Mouse (Mus musculus) forebrain, embryonic 12.5 days (tissue): ENCODE results near the gene Hsp90aa1. TPM values are rescaled to one million over a fixed set of nuclear protein-coding genes. Genes with fewer than 3 reads are reported as not detected.

Experiments
- ATAC-seq: fragments of 200-750 bp; cut with Nextera tagmentation; 2 replicates; pipeline ENCODE4 v1.8.0; 2017; ENCODE audit warnings: moderate TSS enrichment; ENCODE audit not compliant: low FRiP score
- H3K27ac ChIP-seq: fragments of 300-500 bp; sonication (generic); 2 replicates; pipeline ENCODE4 v1.5.1; 2016; ENCODE audit warnings: mild to moderate bottlenecking
- H3K27me3 ChIP-seq: fragments of 300-500 bp; sonication (generic); 2 replicates; pipeline ENCODE4 v1.6.1; 2016; ENCODE audit warnings: mild to moderate bottlenecking
- H3K36me3 ChIP-seq: fragments of 300-500 bp; sonication (generic); replicated peaks from 2 replicates; pipeline ENCODE4 v1.6.1; 2016; ENCODE audit warnings: mild to moderate bottlenecking
- H3K4me1 ChIP-seq: fragments of 300-500 bp; sonication (generic); 2 replicates; pipeline ENCODE4 v1.6.1; 2016
- H3K4me2 ChIP-seq: fragments of 300-500 bp; sonication (generic); 2 replicates; pipeline ENCODE4 v1.6.1; 2016; ENCODE audit warnings: mild to moderate bottlenecking, moderate library complexity
- H3K4me3 ChIP-seq: fragments of 300-500 bp; sonication (generic); replicated peaks from 2 replicates; pipeline ENCODE4 v1.5.1; 2016; ENCODE audit warnings: mild to moderate bottlenecking
- H3K9ac ChIP-seq: fragments of 300-500 bp; sonication (generic); 2 replicates; pipeline ENCODE4 v1.6.1; 2016; ENCODE audit warnings: mild to moderate bottlenecking
- H3K9me3 ChIP-seq: fragments of 300-500 bp; sonication (generic); 2 replicates; pipeline ENCODE4 v1.6.1; 2016
- WGBS: fragments of 180-500 bp; shearing (Covaris S2); methylation state at CpG from one replicate; pipeline ENCODE4 v1.1.7; 2016; 5-methylcytosine and 5-hydroxymethylcytosine counted together
- microRNA-seq: library from miRNA; unstranded; fragments of <30 nt; microRNA quantifications from one replicate; pipeline ENCODE4, GENCODE M21; 2017
- polyA plus RNA-seq: library from polyadenylated mRNA; unstranded; fragments of >200 nt; fragmentation: Nextera tagmentation; extraction: Ambion mirVana; gene quantifications from 2 replicates; pipeline ENCODE4 v1.2.1, GENCODE M21; 2016

The Hsp90aa1 gene
- polyA plus RNA-seq, 1 experiment from 2014 or later, result 1,281 TPM

DNA sequence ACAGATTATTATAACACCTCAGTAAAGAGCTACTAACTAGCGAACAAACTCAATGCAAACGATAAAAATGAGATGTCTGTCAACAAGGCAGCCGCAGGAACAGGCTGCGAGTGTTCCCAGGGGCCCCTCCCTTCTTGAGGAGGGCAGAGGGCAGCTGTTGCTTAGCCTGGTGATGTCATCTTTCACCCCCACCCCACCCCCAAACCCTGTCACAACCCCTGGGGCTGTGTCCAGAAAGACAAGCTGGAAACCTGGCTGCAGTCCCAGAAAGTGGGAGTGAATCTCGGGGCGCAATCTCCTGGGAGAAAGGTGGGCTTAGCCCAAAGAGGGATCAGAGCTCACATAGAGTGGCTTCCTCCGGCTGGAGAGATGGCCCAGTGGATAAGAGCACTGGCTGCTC is 21.3 kb downstream of the Hsp90aa1 start:
- Histone ChIP-seq H3K4me3 (no peak overlapping the region), H3K4me2 (no peak overlapping the region), H3K9ac (no peak overlapping the region), H3K4me1 (no peaks in the 10 kb centered on the region), H3K27ac (no peak overlapping the region), H3K9me3 (no peaks in the 10 kb centered on the region), H3K27me3 (no peaks in the 10 kb centered on the region), H3K36me3 (peaks cover 9% of the 10 kb centered on the region; the same call in 1 of the 2 replicates)
- WGBS, result 70% methylated on average over 7 of the region's 7 CpGs
- no peak for ATAC-seq

DNA sequence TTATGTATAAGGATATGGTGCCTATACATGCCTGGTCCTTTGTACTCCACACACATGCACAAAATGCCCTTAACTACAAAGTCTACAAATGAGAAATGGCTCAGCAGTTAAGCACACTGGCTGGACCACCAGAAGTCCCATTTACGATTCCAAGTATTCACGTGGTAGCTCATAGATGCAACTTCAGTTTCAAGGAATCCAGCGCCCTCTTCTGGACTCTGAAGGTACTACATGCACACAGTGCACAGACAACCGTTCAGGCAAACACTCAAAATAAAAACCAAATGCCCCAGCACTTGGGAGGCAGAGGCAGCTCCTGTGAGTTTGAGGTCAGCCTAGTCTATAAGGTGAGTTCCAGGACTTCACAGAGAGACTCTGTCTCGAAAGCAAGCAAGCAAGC is 28.3 kb downstream of the Hsp90aa1 start:
- Histone ChIP-seq H3K4me3 (no peak overlapping the region), H3K4me1 (no peaks in the 10 kb centered on the region), H3K4me2 (no peak overlapping the region), H3K36me3 (peaks cover 14% of the 10 kb centered on the region), H3K27me3 (no peaks in the 10 kb centered on the region), H3K9ac (no peak overlapping the region), H3K27ac (no peak overlapping the region), H3K9me3 (no peaks in the 10 kb centered on the region)
- WGBS, result 48% methylated on average over 5 of the region's 5 CpGs
- no peak for ATAC-seq

DNA sequence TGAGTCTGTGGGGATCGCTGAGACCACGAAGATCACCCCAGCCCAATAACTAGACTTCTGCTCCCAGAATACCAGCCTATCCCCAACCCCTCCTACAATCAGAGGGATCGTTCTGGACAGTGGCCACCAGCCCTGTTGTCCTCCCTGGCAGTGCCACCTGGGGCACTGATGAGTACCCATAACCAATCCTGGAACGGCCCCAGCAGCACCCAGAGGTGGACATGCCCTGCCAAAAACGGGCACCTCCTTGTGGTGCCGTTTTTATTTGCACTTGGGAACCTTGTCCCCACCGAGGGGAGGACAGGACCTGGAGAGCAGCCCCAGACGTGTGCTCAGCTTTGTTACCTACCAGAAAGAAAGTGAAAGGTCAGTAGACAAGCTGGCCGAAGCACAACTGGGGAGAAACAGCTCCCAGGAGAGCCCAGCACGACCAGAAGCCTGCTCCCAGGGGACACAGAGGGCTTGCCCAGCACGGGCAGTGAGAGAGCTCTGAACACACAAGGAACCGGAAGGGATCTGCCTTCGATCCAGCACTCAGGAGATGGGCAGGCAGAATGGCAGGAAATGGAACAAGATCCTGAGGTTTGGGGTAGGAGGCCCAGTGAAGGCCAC is 35.0 kb downstream of the Hsp90aa1 start:
- Histone ChIP-seq H3K9me3 (no peaks in the 10 kb centered on the region), H3K9ac (no peak overlapping the region), H3K27ac (no peak overlapping the region), H3K4me3 (no peak overlapping the region), H3K36me3 (peaks cover 81% of the 10 kb centered on the region), H3K4me1 (no peaks in the 10 kb centered on the region), H3K4me2 (no peak overlapping the region), H3K27me3 (no peaks in the 10 kb centered on the region)
- no peak for ATAC-seq
- WGBS, result 88% methylated on average over 13 of the region's 13 CpGs

DNA sequence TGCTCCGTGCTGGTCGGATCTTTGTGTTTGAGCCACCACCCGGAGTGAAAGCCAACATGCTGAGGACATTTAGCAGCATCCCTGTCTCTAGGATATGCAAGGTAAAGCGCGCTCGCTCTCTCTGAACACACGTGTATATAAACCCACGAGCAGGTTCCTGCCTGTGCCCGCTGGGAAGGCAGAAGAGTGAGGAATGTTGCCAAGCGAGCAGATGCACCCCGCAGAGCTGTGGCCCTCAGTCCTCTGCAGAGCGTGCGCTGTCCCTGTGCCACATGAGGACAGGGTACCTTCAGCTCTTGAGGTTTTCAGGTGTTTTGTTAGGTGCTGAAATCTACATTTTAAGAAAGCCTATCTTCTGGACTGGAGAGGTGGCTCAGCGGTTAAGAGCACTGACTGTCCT is 40.8 kb downstream of the Hsp90aa1 start:
- peaks cover 99% of the 10 kb centered on the region for H3K36me3 ChIP-seq
- H3K27me3 ChIP-seq, result no peaks in the 10 kb centered on the region
- 95% methylated on average over 14 of the region's 14 CpGs for WGBS
- no peak overlapping the region for H3K4me3 ChIP-seq
- H3K4me1 ChIP-seq, result no peaks in the 10 kb centered on the region
- ATAC-seq, result no peak
- H3K9ac ChIP-seq, result no peak overlapping the region
- H3K27ac ChIP-seq, result no peak overlapping the region
- H3K9me3 ChIP-seq, result no peaks in the 10 kb centered on the region
- H3K4me2 ChIP-seq, result no peak overlapping the region

DNA sequence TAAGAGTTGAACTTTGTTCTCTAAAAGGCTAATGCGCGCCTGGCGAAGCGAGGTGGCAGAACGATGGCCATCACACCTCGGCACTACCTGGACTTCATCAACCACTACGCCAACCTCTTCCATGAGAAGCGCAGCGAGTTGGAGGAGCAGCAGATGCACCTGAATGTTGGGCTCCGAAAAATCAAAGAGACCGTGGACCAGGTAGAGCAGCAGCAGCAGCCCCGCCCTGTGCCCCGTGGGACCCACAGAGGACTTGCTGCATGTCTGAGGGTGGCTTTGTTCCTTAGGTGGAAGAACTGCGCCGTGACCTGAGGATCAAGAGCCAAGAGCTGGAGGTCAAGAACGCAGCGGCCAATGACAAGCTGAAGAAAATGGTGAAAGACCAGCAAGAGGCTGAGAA is 51.1 kb downstream of the Hsp90aa1 start:
- H3K9me3 ChIP-seq, result no peaks in the 10 kb centered on the region

DNA sequence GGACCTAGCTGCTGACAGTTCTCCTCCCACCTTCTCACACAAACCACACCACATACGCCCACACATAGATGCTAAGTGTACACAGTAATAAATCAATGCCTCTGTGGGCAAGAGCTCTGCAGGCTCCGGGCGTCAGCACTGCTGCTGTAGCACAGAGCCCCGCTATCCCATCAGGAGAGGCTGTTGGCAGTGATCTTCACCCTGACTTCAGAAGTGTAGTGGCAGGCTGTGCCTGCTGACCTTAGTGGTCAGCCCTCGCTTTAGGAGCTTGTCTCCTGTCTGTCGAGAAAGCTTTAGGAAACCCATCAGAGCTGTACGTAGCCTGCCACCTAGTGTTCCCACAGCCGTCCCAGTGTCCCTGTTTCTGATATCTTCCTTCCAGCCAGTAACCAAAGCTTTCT is 52.3 kb downstream of the Hsp90aa1 start:
- Histone ChIP-seq H3K4me2 (no peak overlapping the region), H3K9me3 (no peaks in the 10 kb centered on the region), H3K27ac (no peak overlapping the region), H3K9ac (no peak overlapping the region), H3K4me1 (no peaks in the 10 kb centered on the region), H3K36me3 (peaks cover 96% of the 10 kb centered on the region), H3K27me3 (no peaks in the 10 kb centered on the region), H3K4me3 (no peak overlapping the region)
- WGBS, result 88% methylated on average over 8 of the region's 8 CpGs
- ATAC-seq, result no peak

More for the DNA sequence above, 51.1 kb downstream of the Hsp90aa1 start:
- Histone ChIP-seq H3K27ac (no peak overlapping the region), H3K4me3 (no peak overlapping the region), H3K9ac (no peak overlapping the region), H3K27me3 (no peaks in the 10 kb centered on the region), H3K36me3 (peaks cover 96% of the 10 kb centered on the region), H3K4me2 (no peak overlapping the region), H3K4me1 (no peaks in the 10 kb centered on the region)
- 98% methylated on average over 17 of the region's 17 CpGs for WGBS
- ATAC-seq, result no peak

Small RNA genes lying within 50 kb of the gene (microRNA-seq; reads per million reads assigned to microRNA genes)
- gene Gm27299, result not detected

Other genes with a start within 250 kb of the Hsp90aa1 start
- gene Dync1h1, start 101.3 kb downstream of the Hsp90aa1 start, polyA plus RNA-seq, result 97.5 and 98.8 TPM in 2 replicates
- not detected in 2 replicates for gene 1700001K19Rik, start 20.1 kb downstream of the Hsp90aa1 start, polyA plus RNA-seq
- 28.2 and 33.5 TPM in 2 replicates for gene Wdr20, start 35.2 kb upstream of the Hsp90aa1 start, polyA plus RNA-seq
- 11.4 and 11.6 TPM in 2 replicates for gene Mok, start 138.2 kb upstream of the Hsp90aa1 start, polyA plus RNA-seq
- gene Zfp839, start 147.5 kb upstream of the Hsp90aa1 start, polyA plus RNA-seq, result 4.8 and 5.0 TPM in 2 replicates
- gene Cinp, start 186.4 kb upstream of the Hsp90aa1 start, polyA plus RNA-seq, result 67.3 and 77.2 TPM in 2 replicates
- gene Tecpr2, start 186.5 kb upstream of the Hsp90aa1 start, polyA plus RNA-seq, result 8.3 and 8.8 TPM in 2 replicates